Mouse (Mus musculus) ES-CJ7 (cell line): ENCODE measurements around the gene Mertk.

Experiments used
- DNase-seq: peaks from one replicate; pipeline ENCODE4 v3.0.0; 2011; ENCODE audit warnings: low read depth, low spot score

Mertk gene

GRCm38 (mm10) chr2:128722106-128722710 lies 23.5 kb downstream of the Mertk start:
- DNase-seq, result no peak

- no peak for DNase-seq
Measured at GRCm38 (mm10) chr2:128726067-128726466, 27.3 kb downstream of the Mertk start.

DNA sequence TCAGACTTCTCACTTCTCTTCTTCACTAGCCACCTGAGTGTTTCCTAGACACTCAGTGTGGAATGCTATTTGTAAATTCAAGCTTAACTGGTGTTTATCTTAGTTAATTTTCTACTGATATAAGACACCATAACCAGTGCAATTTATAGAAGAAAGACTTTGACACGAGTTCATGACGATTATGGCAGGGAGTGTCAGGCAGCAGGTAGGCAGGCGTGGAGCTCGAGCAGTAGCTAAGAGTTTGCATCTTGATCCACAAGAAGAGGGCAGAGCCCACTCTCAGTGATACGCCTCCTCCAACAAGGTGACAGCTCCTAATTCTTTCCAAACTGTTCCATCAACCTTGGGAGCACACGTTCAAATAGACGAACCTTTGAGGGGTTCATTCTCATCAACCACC lies 27.9 kb downstream of the Mertk start:
- DNase-seq, result no peak

DNA sequence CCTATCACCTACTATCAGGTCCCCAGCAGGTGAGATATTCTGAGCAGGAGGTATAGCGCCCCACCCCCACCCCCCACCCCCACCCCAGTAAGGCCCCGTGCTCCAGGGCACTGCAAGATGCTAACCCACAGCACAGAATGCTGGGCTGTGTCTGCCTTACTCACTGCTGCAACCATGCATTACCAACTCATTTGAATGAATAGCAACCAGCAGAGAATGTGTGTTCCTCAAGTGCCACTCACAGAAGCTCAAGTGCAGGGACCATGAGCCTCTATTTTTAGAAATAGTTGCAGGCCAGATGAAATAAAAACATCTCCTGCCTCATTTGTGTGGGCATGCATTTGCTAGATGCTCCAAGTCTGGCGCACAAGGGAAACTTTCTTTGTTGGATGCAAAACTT lies 28.8 kb downstream of the Mertk start:
- DNase-seq, result no peak

GRCm38 (mm10) chr2:128728066-128728465 lies 29.3 kb downstream of the Mertk start:
- no peak for DNase-seq

- DNase-seq, result no peak
Measured at GRCm38 (mm10) chr2:128729141-128729540, 30.4 kb downstream of the Mertk start.

DNA sequence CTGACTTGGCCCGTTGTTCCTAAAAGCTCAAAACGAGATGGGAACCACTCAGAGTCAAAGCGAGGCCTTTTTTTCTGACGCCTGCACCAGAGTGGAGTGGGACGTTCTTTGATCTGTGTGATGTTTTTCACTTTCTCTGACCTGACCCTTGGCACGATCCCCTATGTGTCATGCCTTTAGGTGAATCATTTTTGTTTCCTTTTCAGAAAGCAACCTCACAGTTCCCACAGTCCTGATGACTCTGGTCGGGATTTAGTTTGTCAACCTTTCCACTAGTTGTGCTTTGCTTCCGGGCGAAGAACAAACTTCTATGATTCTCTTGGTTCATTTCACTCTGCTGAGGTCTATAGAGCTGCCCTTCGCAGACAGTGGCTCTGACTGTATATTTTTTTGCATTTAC lies 32.8 kb downstream of the Mertk start:
- no peak for DNase-seq

- DNase-seq, result no peak
Measured at GRCm38 (mm10) chr2:128731951-128732350, 33.2 kb downstream of the Mertk start.

- DNase-seq, result no peak
Measured at GRCm38 (mm10) chr2:128735089-128735488, 36.3 kb downstream of the Mertk start.

DNA sequence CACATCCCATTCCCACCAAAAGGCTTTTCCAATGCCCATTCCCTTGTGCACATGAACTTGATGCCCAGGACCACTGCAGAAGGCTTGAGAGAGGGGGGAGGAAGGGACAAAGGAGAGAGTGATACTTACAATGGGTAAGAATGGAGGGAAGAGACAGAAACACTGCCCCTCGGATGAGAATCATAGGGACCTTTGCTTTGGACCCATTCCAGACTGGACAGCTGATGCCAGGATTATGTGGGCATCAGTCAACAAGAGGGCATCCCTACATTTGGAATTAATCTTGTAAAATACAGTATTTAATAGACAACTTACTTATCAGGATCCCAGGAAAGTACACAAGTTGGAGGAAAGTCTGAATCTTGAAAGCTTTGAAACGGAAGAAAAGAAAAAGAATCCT lies 38.3 kb downstream of the Mertk start:
- no peak for DNase-seq

GRCm38 (mm10) chr2:128737796-128738195 lies 39.0 kb downstream of the Mertk start:
- DNase-seq, result no peak

DNA sequence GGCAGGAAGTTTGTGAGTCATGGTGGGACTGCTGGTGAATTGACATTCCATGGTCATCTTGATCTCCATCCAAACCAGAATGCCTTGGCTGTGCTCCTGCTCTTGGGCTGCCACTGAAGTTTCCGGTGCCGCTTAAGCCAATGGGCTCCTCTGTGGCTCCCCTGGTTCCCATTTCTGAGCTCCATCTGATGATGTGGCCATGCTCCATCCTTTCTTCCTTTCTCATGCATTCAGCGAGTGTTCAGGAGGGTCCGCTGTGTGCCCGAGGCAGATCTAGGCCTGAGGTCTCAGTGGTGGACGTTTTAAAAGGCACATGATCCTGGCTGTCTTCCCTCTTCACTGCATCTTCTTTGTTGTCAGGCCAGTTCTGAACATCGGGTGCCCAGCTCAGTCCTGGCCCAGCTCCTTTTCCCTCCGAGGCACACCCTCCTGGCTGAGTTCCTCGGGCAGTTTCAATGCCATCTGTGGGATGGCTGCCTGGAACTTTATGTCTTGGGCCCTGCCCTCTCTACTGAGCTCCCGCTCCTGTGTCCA lies 40.0 kb downstream of the Mertk start:
- DNase-seq, result no peak

GRCm38 (mm10) chr2:128745879-128746620 lies 47.3 kb downstream of the Mertk start:
- no peak for DNase-seq

- DNase-seq, result no peak
Measured at GRCm38 (mm10) chr2:128746621-128747151, 47.9 kb downstream of the Mertk start.

DNA sequence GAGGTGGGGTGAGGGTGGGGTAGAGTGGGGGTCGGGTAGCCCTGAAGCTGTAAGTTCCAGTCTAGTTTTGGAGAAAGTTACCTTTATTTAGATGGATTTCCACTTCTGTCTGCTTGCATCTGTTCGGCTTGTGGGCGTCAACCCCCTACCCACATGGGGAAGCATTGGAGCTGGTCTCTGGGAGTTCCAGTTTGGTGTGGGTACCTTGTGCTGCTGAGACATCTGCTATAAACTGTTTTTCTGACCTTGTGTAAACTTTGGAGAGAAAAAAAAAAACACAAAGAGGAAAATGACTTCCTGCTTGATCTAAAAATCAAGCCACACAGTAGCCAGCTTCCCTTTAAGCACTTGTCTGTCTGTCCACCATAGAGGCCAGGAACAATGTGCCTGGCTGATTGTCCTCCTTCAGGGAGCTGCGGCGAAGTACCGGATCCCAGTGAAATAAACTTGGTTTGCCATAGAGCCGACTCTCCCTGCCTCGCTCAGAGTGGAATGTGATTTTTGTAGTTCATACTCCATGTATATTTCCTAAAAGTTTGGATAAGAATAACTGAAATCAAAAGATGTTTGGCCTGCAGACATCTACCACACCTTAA lies 48.8 kb downstream of the Mertk start:
- no peak for DNase-seq

DNA sequence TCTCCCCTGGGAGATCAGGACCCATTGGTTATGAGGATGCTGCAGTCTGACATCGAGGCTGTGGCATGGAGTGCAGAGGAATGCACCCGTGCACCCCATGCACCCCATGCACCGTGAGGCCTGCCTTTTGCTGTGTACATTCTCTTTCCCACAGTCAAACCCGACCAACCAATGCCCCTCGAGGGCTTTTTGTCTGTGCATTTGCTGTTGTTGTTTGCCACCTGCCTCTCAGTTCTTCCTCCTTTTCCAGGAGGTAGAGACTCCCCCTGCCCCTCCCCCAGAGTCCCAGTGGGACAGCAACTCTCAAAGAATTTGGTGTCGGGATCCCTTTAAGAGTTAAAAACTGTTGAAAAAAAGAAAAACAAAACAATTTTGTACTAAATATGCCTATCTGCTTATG lies 49.4 kb downstream of the Mertk start:
- no peak for DNase-seq

DNA sequence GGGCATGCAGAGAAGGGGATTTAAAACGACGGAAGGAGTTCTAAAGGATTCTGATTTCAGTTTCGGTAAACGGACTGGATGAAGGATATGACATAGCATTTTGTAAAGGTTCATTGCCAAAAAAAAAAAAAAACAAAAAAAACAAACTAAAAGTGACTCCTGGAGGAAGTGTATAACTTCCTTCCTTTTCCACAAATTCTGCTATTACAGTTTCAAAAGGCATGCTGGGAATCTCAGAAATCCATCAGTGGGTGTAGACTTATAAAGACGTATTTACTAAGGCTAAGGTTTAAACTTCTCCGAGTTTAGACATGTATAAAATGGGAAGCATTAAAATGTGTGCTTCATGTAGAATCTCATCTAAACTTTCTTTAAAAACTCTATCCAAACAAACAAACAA lies 52.3 kb downstream of the Mertk start:
- DNase-seq, result no peak

GRCm38 (mm10) chr2:128753295-128753873 lies 54.6 kb downstream of the Mertk start:
- DNase-seq, result no peak

DNA sequence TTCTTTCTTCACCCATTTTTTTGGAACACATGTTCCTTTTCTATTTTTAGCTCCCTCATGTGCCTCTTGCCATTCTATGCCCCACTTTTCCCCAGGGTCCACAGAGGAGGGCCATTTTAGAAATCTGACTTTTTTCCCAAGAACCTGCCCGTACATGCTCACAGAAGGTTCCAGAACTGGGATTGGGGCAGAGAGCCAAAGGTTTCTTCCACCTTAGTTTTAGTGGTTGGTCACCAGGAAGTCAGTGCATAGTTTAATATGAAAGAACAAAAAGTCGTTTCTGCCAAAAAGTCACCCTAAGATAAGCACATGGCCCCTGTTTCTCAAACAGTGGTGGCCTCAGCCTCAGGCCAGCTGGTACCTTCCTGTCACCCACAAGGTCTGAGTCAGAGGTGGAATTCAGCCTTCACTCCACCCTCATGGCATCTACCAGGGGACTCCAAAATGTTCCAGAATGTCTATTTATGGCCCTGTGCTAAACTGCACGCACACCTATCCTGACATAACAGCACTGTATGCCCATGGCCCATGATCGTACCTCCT lies 56.5 kb downstream of the Mertk start:
- DNase-seq, result no peak

DNA sequence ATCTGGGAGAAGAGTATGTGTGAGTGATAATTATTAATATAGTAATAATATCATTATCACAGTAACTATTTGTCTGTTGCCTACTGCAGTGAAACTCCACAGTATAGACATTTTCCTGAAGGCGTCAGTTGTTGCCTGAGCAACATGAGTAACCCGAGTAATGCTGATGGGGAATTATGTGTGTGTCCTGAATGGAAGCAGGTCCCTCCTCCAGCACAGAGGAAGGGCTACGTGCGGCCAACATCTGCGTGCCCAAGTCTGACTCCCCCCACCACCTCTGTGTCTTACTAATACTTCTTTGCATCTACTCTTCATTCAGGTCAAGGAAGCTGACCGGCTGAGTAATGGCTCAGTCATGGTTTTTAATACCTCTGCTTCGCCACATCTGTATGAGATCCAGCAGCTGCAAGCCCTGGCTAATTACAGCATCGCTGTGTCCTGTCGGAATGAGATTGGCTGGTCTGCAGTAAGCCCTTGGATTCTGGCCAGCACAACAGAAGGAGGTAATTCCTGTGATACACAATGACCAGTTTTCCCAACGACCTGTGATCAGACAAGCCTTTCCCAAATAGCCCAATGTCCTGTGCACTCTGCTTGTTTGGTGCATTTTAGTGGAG lies 60.1 kb downstream of the Mertk start:
- no peak for DNase-seq

- no peak for DNase-seq
Measured at GRCm38 (mm10) chr2:128762008-128762407, 63.3 kb downstream of the Mertk start.
